Mouse (Mus musculus) megakaryocyte, embryonic 14.5 days (primary cell): Measurements from ENCODE around the gene Ldb3. TPM values are rescaled to one million over a fixed set of nuclear protein-coding genes. Genes with fewer than 3 reads are reported as not detected.

Experiments used
- H3K27me3 ChIP-seq: replicated peaks from 2 replicates; pipeline ENCODE3; 2012; ENCODE audit warnings: inconsistent platforms
- H3K36me3 ChIP-seq: replicated peaks from 2 replicates; pipeline ENCODE3; 2012; ENCODE audit warnings: low read length, inconsistent platforms, mixed read lengths
- H3K4me1 ChIP-seq: 2 replicates; pipeline ENCODE4 v1.6.1; 2012; ENCODE audit warnings: inconsistent platforms
- H3K4me3 ChIP-seq: replicated peaks from 2 replicates; pipeline ENCODE3; 2012; ENCODE audit warnings: moderate library complexity, mild to moderate bottlenecking, inconsistent platforms
- H3K9me3 ChIP-seq: 2 replicates; pipeline ENCODE4 v1.6.1; 2012; ENCODE audit warnings: inconsistent platforms
- FLI1 ChIP-seq: IDR thresholded peaks from 2 replicates; pipeline ENCODE4 v1.6.1; 2012; ENCODE audit warnings: low read length, inconsistent platforms, mixed read lengths
- GATA1 ChIP-seq: IDR thresholded peaks from 3 replicates; pipeline ENCODE4 v1.6.1; 2012; ENCODE audit warnings: mixed read lengths, low read length, inconsistent platforms, borderline replicate concordance
- polyA plus RNA-seq: library from polyadenylated mRNA; stranded (reverse); fragments of >175 nt; gene quantifications from 2 replicates; pipeline ENCODE4 v1.2.3, GENCODE M21; 2012; ENCODE audit warnings: low replicate concordance; ENCODE audit not compliant: insufficient read depth

Gene Ldb3
- polyA plus RNA-seq, 1 experiment: not detected

DNA sequence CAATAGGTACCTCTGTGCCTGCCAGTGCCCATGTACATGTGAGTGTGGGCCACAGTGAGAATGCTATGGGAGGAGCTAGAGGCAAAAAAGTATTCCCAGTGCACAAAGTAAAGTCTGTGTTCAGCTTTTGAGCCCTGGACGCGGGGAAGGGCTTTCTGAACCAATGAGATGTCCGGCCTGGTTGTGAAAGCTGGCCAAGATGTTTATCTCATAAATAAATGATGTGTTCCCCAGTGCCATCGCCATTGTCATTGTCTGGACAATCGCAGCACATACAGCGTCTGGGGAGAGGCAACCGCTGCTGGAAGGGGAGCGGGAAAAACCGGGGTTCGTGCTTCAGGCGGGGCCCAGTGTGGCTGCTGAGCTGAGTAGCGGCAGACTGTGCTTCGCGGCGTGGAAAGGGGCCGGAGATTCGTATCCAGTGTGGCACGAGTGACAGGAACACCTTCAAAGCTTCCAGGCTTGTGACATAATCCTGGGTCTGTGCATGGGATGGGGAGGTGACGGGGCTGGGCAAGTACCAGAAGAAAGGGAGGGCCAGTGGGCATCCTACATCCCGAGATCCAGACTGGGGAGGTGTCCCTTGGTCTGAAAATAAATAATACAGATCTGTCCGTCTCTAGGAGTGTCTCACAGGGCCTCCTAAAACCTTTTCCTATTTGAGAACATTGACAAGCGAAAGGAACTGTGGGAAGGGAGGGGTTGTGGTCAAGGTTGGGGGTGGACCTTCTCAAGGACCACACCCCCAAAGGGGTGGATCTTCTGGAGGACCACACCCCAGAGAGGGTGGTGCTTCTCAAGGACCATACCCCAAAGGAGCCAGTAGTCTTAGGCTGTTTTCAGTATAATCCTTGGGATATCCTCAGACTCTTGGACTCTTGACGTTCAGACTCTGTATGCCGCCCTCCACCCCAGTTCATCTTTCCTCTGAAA, 2.5 kb upstream of the Ldb3 start:
- Histone ChIP-seq H3K27me3 (peaks cover 57% of the 10 kb centered on the region), H3K4me1 (peaks cover 3% of the 10 kb centered on the region; the same call in 1 of the 2 replicates), H3K9me3 (no peaks in the 10 kb centered on the region), H3K4me3 (no peak overlapping the region), H3K36me3 (no peaks in the 10 kb centered on the region)
- TF ChIP-seq GATA1 (no peak), FLI1 (no peak)

GRCm38 (mm10) chr14:34590017-34590570, 1.6 kb upstream of the Ldb3 start:
- H3K9me3 ChIP-seq: no peaks in the 10 kb centered on the region
- H3K4me1 ChIP-seq: peaks cover 3% of the 10 kb centered on the region; the same call in 1 of the 2 replicates
- H3K4me3 ChIP-seq: no peak overlapping the region
- peaks cover 55% of the 10 kb centered on the region for H3K27me3 ChIP-seq
- TF ChIP-seq GATA1 (no peak), FLI1 (no peak)
- no peaks in the 10 kb centered on the region for H3K36me3 ChIP-seq

DNA sequence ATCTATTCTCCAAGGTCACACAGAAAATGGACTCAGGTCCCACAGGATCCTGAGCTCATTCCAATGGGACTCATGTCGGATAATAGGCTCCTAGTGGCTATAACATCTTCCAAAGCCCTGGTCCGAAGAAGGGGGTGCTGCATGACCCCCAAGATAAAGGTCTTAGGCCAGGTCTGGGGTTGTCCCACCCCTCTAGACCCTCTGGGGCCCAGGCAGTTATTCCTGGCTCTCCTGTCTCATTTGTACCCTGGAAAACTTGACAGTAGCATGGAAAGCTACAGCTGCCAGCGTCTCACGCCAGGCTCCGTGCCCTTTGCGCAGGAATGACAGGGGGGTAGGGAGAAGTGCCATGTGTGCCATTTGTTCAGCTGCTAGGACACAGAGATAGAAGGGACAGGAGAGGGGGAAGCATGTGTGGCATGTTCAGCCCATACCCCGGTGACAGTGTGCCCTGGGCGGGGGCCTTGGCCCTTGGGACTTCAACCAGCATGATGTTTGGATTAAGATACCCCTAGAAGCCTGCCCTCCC, 767 bp upstream of the Ldb3 start:
- Histone ChIP-seq H3K4me3 (no peak overlapping the region), H3K27me3 (peaks cover 49% of the 10 kb centered on the region), H3K36me3 (no peaks in the 10 kb centered on the region), H3K4me1 (peaks cover 3% of the 10 kb centered on the region; the same call in 1 of the 2 replicates), H3K9me3 (no peaks in the 10 kb centered on the region)
- no peak for TF ChIP-seq FLI1
- TF ChIP-seq GATA1: no peak

- H3K36me3 ChIP-seq: no peaks in the 10 kb centered on the region
- no peaks in the 10 kb centered on the region for H3K9me3 ChIP-seq
- peaks cover 44% of the 10 kb centered on the region for H3K27me3 ChIP-seq
- TF ChIP-seq GATA1 (no peak), FLI1 (no peak)
- no peak overlapping the region for H3K4me3 ChIP-seq
- H3K4me1 ChIP-seq: peaks cover 3% of the 10 kb centered on the region; the same call in 1 of the 2 replicates
Observed at GRCm38 (mm10) chr14:34588005-34588404, 477 bp downstream of the Ldb3 start.

GRCm38 (mm10) chr14:34586871-34587270, 1.6 kb downstream of the Ldb3 start:
- no peaks in the 10 kb centered on the region for H3K36me3 ChIP-seq
- H3K4me1 ChIP-seq: peaks cover 3% of the 10 kb centered on the region; the same call in 1 of the 2 replicates
- H3K9me3 ChIP-seq: no peaks in the 10 kb centered on the region
- H3K27me3 ChIP-seq: peaks cover 49% of the 10 kb centered on the region
- no peak overlapping the region for H3K4me3 ChIP-seq
- TF ChIP-seq GATA1: no peak
- no peak for TF ChIP-seq FLI1

DNA sequence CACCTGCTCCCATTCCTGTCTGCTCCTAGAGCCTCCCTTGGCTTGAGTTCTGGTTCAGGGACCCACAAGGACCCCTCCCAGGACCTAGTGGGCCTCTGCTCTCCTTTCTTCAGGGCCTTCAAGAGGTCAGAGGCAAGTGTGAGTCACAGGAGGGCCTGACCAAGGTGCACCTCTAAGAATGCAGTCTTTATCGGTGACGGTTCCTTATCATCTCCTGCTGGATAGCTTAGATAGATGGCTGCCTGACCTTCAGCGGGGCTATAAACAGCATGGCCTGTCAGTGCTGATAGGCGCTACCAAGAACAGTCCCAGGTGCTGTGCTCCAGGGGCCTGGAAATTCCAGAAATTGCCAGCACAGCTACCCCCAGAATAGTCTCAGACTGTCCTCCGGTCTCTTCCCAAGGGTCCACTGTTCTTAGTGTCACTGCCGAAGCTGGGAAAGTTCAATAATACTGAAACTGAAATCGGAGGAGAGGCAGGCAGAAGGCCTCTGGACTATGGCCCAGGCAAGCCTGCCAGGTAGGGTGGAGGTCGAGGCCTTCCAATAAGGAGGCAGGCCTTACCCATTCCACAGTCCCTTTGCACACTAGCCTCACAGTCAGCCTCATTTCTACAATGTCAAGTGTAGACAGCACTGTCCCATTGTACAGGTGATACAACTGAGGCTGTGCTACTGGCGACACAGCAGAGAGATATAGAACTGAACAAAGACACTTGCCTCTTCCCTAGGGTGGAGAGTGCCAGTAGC, 3.0 kb downstream of the Ldb3 start:
- peaks cover 3% of the 10 kb centered on the region; the same call in 1 of the 2 replicates for H3K4me1 ChIP-seq
- no peak overlapping the region for H3K4me3 ChIP-seq
- no peaks in the 10 kb centered on the region for H3K36me3 ChIP-seq
- no peak for TF ChIP-seq FLI1
- TF ChIP-seq GATA1: no peak
- no peaks in the 10 kb centered on the region for H3K9me3 ChIP-seq
- peaks cover 52% of the 10 kb centered on the region for H3K27me3 ChIP-seq

- no peaks in the 10 kb centered on the region for H3K9me3 ChIP-seq
- H3K4me3 ChIP-seq: no peak overlapping the region
- H3K27me3 ChIP-seq: peaks cover 45% of the 10 kb centered on the region
- no peak for TF ChIP-seq GATA1
- H3K36me3 ChIP-seq: no peaks in the 10 kb centered on the region
- H3K4me1 ChIP-seq: no peaks in the 10 kb centered on the region
Observed at GRCm38 (mm10) chr14:34582740-34583427, 5.6 kb downstream of the Ldb3 start.

GRCm38 (mm10) chr14:34576858-34577257, 11.6 kb downstream of the Ldb3 start:
- Histone ChIP-seq H3K4me3 (no peak overlapping the region), H3K9me3 (no peaks in the 10 kb centered on the region), H3K36me3 (no peaks in the 10 kb centered on the region), H3K4me1 (peaks cover 11% of the 10 kb centered on the region), H3K27me3 (peaks cover 40% of the 10 kb centered on the region)
- TF ChIP-seq FLI1 (no peak), GATA1 (no peak)

DNA sequence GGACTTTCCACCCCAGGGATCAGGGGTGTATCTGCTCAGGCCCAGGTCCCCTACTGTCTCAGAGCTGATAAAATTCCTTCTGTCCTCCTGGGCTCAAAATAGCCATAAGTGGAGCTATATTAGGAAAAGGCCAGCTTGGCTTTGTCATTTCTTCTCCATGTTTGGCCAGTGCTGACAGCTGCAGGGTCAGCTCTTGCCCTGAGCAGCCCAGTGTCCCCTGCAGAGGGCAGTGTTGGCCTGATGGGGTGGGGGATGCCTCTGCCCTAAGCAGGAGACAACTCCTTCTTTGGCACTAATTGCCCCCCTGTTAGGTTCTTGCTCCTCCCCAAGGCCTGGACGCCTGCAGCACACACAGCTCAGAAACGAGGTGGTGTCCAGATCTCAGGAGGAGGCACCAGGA, 14.4 kb downstream of the Ldb3 start:
- Histone ChIP-seq H3K4me1 (peaks cover 15% of the 10 kb centered on the region), H3K27me3 (peaks cover 49% of the 10 kb centered on the region), H3K4me3 (no peak overlapping the region), H3K36me3 (no peaks in the 10 kb centered on the region), H3K9me3 (no peaks in the 10 kb centered on the region)
- TF ChIP-seq FLI1: no peak
- TF ChIP-seq GATA1: no peak
